Mouse (Mus musculus) heart, postnatal 0 days (tissue): Measurements from ENCODE around the gene Bcas3. TPM values are rescaled to one million over a fixed set of nuclear protein-coding genes. Genes with fewer than 3 reads are reported as not detected.

Experiments used
- ATAC-seq: fragments of 200-750 bp; cut with Nextera tagmentation; 2 replicates; pipeline ENCODE4 v1.8.0; 2017; ENCODE audit warnings: low read depth, moderate number of reproducible peaks, moderate library complexity; ENCODE audit not compliant: insufficient read depth
- DNase-seq: peaks from one replicate; pipeline ENCODE4 v3.0.0-alpha.2; 2016; ENCODE audit warnings: low spot score
- H3K27ac ChIP-seq: fragments of 300-500 bp; sonication (generic); 2 replicates; pipeline ENCODE4 v1.5.1; 2014; ENCODE audit warnings: low read depth, mild to moderate bottlenecking
- H3K27me3 ChIP-seq: fragments of 300-500 bp; sonication (generic); 2 replicates; pipeline ENCODE4 v1.6.1; 2014; ENCODE audit warnings: low read length, mixed read lengths; ENCODE audit not compliant: control insufficient read depth, insufficient read depth
- H3K36me3 ChIP-seq: fragments of 300-500 bp; sonication (generic); replicated peaks from 2 replicates; pipeline ENCODE4 v1.6.1; 2014; ENCODE audit warnings: low read length, mixed read lengths; ENCODE audit not compliant: control insufficient read depth, insufficient read depth
- H3K4me1 ChIP-seq: fragments of 300-500 bp; sonication (generic); 2 replicates; pipeline ENCODE4 v1.6.1; 2014; ENCODE audit warnings: antibody characterized with exemption; ENCODE audit not compliant: control insufficient read depth, insufficient read depth
- H3K4me2 ChIP-seq: fragments of 300-500 bp; sonication (generic); 2 replicates; pipeline ENCODE4 v1.6.1; 2014; ENCODE audit warnings: low read depth, mild to moderate bottlenecking, low read length, moderate library complexity
- H3K4me3 ChIP-seq: fragments of 300-500 bp; sonication (generic); 2 replicates; pipeline ENCODE4 v1.5.1; 2014; ENCODE audit warnings: low read depth, low read length
- H3K9ac ChIP-seq: fragments of 300-500 bp; sonication (generic); replicated peaks from 2 replicates; pipeline ENCODE4 v1.6.1; 2014; ENCODE audit warnings: low read depth, low read length, mixed read lengths
- H3K9me3 ChIP-seq: fragments of 300-500 bp; sonication (generic); replicated peaks from 2 replicates; pipeline ENCODE4 v1.6.1; 2016; ENCODE audit warnings: low read length; ENCODE audit not compliant: control insufficient read depth
- CTCF ChIP-seq: IDR thresholded peaks from 2 replicates; pipeline ENCODE4 v1.5.1; 2016; ENCODE audit warnings: antibody characterized with exemption, control low read depth, low read depth
- EP300 ChIP-seq: IDR thresholded peaks from 2 replicates; pipeline ENCODE4 v1.6.1; 2016; ENCODE audit warnings: antibody characterized with exemption, low read depth
- WGBS: fragments of 180-500 bp; shearing (Covaris S2); extraction: QIAGEN DNeasy Blood & Tissue Kit; methylation state at CpG from one replicate; pipeline ENCODE4 v1.1.7; 2014; 5-methylcytosine and 5-hydroxymethylcytosine counted together
- polyA plus RNA-seq: library from polyadenylated mRNA; unstranded; fragments of >200 nt; fragmentation: Nextera tagmentation; extraction: Ambion mirVana; gene quantifications from 2 replicates; pipeline ENCODE4 v1.2.1, GENCODE M21; 2015
- total RNA-seq: library from RNA; depleted of rRNA; stranded (reverse); fragments of >200 nt; gene quantifications from 2 replicates; pipeline ENCODE4 v1.2.3, GENCODE M21; 2014; ENCODE audit warnings: low replicate concordance

Bcas3 gene
- total and polyA plus RNA-seq, 2 experiments from 2014 or later, result 18.5 to 37.4 TPM

DNA sequence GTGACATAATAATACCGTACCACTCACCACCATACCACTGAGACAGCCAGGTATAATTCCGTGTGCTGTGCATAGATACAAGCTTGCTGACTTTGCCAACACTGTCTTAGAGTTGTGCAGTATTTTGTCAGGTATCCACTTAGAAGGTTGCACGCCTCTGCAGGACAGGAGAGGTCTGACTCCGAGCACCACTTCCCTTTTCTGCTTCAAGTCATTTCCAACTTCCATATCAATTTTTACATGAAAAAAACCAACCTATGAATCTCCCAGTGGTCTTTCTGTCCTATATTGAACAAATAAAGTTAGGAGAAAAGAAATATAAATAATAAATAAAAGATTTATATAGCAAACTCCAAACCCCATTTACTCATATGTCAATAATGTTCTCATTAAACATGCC, 152.8 kb downstream of the Bcas3 start:
- H3K9me3 ChIP-seq, result no peaks in the 10 kb centered on the region
- H3K9ac ChIP-seq, result no peak overlapping the region
- H3K4me1 ChIP-seq, result no peaks in the 10 kb centered on the region
- DNase-seq (no peak), ATAC-seq (no peak)
- no peak overlapping the region for H3K27ac ChIP-seq
- 89% methylated on average over 4 of the region's 4 CpGs for WGBS
- no peak overlapping the region for H3K4me3 ChIP-seq
- H3K4me2 ChIP-seq, result no peak overlapping the region
- TF ChIP-seq CTCF, result no peak
- no peak for TF ChIP-seq EP300
- H3K36me3 ChIP-seq, result no peaks in the 10 kb centered on the region
- H3K27me3 ChIP-seq, result no peaks in the 10 kb centered on the region

DNA sequence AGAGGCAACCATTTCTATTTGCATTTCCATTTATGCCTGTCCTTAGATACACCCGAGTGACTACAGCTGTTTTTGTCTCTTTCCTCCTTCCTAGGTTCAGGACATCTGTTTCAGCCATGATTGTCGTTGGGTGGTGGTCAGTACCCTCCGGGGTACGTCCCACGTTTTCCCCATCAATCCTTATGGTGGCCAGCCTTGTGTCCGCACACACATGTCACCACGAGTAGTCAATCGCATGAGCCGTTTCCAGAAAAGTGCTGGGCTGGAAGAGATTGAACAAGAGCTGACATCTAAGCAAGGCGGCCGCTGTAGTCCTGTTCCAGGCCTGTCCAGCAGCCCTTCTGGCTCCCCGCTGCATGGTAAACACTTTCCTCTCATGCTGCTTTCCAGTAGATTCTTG, 156.4 kb downstream of the Bcas3 start:
- TF ChIP-seq CTCF (no peak), EP300 (no peak)
- Histone ChIP-seq H3K4me1 (no peaks in the 10 kb centered on the region), H3K4me2 (no peak overlapping the region), H3K9me3 (no peaks in the 10 kb centered on the region), H3K9ac (no peak overlapping the region), H3K36me3 (no peaks in the 10 kb centered on the region), H3K4me3 (no peak overlapping the region), H3K27me3 (no peaks in the 10 kb centered on the region), H3K27ac (no peak overlapping the region)
- WGBS, result 92% methylated on average over 12 of the region's 12 CpGs
- ATAC-seq, result no peak
- no peak for DNase-seq

GRCm38 (mm10) chr11:85511270-85511904, 158.4 kb downstream of the Bcas3 start:
- no peak overlapping the region for H3K4me2 ChIP-seq
- no peak overlapping the region for H3K4me3 ChIP-seq
- H3K9me3 ChIP-seq, result no peaks in the 10 kb centered on the region
- no peaks in the 10 kb centered on the region for H3K4me1 ChIP-seq
- ATAC-seq, result no peak
- WGBS, result 67% methylated on average over 9 of the region's 9 CpGs
- DNase-seq, result no peak
- no peaks in the 10 kb centered on the region for H3K27me3 ChIP-seq
- no peak overlapping the region for H3K9ac ChIP-seq
- no peak for TF ChIP-seq CTCF
- no peak for TF ChIP-seq EP300
- no peak overlapping the region for H3K27ac ChIP-seq
- no peaks in the 10 kb centered on the region for H3K36me3 ChIP-seq

- ATAC-seq, result no peak
- H3K27me3 ChIP-seq, result no peaks in the 10 kb centered on the region
- H3K36me3 ChIP-seq, result no peaks in the 10 kb centered on the region
- H3K4me3 ChIP-seq, result no peak overlapping the region
- DNase-seq, result no peak
- H3K4me1 ChIP-seq, result no peaks in the 10 kb centered on the region
- no peak for TF ChIP-seq EP300
- TF ChIP-seq CTCF, result no peak
- no peak overlapping the region for H3K9ac ChIP-seq
- 84% methylated on average over 7 of the region's 7 CpGs for WGBS
- H3K27ac ChIP-seq, result no peak overlapping the region
- H3K9me3 ChIP-seq, result no peaks in the 10 kb centered on the region
- H3K4me2 ChIP-seq, result no peak overlapping the region
Observed at GRCm38 (mm10) chr11:85516724-85517123, 163.8 kb downstream of the Bcas3 start.

GRCm38 (mm10) chr11:85518025-85518756, 165.2 kb downstream of the Bcas3 start:
- Histone ChIP-seq H3K9me3 (no peaks in the 10 kb centered on the region), H3K4me1 (no peaks in the 10 kb centered on the region), H3K27me3 (no peaks in the 10 kb centered on the region), H3K9ac (no peak overlapping the region), H3K27ac (no peak overlapping the region), H3K36me3 (no peaks in the 10 kb centered on the region), H3K4me3 (no peak overlapping the region), H3K4me2 (no peak overlapping the region)
- WGBS, result 29% methylated on average over 3 of the region's 3 CpGs
- DNase-seq (peak; percentile 53), ATAC-seq (no peak)
- no peak for TF ChIP-seq EP300
- peak; percentile 80 for TF ChIP-seq CTCF

DNA sequence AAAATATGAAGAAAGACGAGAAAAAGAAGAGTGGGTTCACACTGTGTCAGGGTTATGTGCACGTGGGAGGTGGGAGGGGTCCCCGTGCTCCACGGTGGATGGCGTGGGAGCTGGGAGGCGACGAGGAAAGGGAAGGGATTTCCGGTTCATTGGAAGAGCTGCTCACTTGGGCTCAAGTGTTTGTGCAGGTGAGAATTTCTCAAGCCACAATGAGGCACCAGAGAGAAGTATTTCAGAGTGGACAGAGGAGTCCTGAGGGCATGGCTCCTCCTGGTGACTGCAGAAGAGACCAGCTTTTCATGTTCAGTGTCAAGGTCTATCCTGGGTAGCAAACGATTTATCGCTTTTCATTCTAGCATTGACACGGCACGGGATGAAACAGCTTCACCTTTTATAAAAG, 167.3 kb downstream of the Bcas3 start:
- Histone ChIP-seq H3K36me3 (no peaks in the 10 kb centered on the region), H3K4me2 (no peak overlapping the region), H3K9ac (no peak overlapping the region), H3K27me3 (no peaks in the 10 kb centered on the region), H3K4me1 (peaks cover 19% of the 10 kb centered on the region), H3K27ac (no peak overlapping the region), H3K4me3 (no peak overlapping the region), H3K9me3 (no peaks in the 10 kb centered on the region)
- ATAC-seq (no peak), DNase-seq (no peak)
- TF ChIP-seq EP300 (no peak), CTCF (0 out of 2 replicates have a peak, but pooled peaks have one; percentile 23)
- 77% methylated on average over 12 of the region's 12 CpGs for WGBS
